Mouse (Mus musculus): Measurements from ENCODE around the gene Plekha7.

The Plekha7 gene

DNA sequence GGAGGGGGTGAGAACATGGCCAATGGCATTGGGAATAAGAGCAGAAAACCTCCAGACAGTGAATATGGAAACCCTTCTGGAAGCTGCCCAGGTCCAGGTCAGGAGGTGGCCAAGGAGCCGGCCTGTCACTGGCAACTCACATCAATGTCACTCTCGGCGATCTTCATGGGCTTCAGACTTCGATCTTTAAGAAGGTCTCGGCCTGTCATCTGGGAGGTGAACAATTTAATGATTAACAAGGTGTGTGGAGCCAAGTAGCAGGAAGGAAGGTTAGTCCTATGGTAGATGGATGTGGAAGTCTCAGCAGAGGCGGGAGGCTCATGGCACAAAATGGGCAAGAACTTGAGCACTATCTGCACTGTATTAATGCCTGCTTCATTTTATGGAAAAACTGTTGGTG lies 163.1 kb downstream of the Plekha7 start:
- in situ Hi-C loops (cut with MboI, MseI), result no loop called here

DNA sequence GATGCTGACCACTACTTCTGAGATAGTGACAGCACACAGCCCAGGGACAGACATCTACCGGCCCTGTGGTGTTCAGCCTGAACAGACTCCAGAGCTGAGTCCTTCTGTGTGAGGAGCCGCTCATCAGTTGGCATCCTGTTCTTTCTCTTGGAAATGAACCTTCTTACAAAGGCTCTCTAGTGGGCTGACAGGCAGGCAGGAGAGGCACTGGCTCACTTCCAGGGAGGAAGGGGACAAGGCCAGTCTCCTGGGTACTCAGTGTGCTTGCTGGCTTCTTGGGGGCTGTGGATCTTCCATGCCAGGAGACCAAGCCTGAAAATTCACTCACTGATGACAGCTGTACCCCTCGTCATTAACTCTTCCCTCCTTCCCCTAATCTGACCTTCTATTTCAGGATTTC lies 170.5 kb downstream of the Plekha7 start:
- in situ Hi-C loops (cut with MboI, MseI), result no loop called here

DNA sequence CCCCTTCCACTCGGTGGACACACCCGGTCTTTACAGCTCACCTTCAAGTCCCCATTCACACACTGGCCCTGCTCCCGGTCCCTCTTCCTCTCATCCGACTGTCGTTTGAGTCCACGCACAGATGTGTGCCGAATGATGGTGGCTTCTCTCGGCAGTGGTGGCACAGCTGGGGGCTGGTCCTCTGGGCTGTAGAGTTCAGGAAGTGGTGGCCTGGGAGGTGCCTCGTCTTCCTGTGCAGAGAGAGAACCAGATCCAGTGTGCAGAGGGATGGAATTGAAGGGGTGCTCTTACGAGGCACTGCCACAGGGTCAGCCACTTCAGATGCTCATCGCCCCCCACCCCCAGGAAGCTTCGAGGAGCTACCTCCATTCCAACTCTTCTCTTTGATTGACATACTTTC lies 171.0 kb downstream of the Plekha7 start:
- in situ Hi-C loops (cut with MboI, MseI), result no loop called here

DNA sequence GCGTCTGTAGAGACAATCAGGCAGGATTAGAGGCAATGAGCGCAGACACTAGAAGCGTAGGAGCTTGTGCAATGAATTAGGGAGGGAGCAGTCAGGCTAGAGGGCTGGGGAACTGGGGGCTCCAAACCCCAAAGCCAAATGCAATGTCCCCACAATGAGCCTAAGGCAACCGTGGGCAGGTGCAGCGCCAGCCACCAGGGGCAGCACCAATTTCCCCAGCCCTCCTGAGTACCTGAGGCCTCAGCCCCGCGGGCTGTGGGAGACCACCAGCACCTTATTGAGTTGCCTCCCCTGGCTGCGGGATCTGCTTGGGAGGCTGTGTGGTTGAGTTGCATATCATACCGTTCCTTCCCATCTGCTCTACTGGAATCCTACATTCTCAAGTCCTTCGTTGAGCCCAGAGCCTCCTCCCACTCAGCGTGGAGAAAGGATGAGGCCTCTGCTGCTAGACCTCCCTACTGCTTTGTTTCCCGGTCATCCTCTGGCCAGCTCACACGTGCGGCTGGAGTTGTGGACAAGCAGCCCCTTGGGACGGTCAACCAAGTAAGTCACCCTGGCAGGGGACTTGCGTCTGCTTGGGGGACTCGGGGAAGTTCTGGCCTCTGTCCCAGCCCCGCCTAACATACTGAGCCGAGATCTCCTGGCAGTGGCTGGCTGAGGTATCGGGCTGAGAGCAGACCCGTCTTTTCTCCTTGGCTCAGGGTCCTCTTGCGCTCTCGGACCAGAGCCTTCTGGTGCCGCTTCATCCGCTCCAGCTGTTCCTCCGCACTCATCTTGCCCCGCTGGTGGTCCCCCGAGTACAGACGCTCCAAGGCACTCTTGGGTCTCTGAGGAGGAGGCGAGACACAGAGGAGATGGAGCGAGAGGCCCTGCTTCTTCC lies 173.5 kb downstream of the Plekha7 start:
- in situ Hi-C loops (cut with MboI, MseI), result no loop called here

DNA sequence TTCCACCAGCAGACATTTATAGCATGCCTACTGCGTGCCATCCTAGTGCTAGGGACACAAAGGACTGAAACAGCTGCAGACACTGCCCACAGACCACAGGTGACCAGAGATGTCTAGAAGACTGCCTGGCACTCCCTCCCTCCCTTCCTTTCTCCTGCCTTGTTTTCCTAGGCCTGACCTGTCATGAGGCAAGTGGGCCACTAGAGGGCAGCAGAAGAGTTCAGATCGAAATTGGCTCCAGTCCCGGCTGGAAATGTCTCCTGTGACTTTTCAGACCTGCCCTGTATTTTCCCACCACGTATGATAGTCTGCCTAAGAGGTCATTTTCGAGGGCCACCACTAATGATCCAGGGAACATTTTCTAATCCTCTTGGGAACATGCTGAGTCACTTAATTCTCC lies 176.1 kb downstream of the Plekha7 start:
- in situ Hi-C loops (cut with MboI, MseI), result no loop called here

DNA sequence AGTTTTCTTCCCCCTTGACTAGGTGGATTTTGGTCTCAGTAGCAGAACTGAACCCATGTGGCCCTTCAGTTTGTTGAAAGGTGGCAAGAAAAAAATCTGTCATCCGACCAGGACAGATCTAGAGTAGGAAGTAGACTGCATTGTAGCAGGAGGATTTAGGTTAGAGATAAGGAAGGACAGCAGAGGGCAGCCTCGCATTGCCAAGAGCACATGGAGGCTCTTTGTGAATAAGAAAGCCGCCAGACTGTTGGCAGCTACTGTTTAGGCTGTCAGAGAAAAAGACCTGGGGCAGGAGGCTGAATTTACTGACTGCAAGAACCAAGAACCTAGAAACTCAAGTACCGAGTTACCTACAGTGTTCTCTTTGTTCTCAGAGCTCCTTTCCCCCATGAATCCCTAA lies 176.8 kb downstream of the Plekha7 start:
- in situ Hi-C loops (cut with MboI, MseI), result no loop called here

DNA sequence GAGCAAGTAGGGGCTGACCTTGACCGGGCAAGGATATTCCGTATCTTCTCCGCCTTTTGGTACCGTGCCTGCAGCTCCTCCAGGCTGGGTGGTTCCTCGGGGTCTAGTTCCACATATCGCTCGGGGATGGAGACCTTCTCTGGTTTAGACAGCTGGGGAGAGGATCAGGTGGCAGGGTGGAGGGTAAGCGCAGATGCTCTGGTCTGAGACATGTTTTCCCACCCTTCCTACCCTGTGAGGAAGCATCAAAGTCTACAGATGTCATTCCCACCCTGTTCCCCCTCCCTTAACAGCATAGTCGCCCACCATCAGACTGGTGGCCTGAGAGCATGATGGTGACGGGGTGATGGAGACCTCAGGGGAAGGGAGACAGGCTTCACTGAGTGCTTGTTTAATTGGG lies 178.8 kb downstream of the Plekha7 start:
- in situ Hi-C loops (cut with MboI, MseI), result no loop called here

DNA sequence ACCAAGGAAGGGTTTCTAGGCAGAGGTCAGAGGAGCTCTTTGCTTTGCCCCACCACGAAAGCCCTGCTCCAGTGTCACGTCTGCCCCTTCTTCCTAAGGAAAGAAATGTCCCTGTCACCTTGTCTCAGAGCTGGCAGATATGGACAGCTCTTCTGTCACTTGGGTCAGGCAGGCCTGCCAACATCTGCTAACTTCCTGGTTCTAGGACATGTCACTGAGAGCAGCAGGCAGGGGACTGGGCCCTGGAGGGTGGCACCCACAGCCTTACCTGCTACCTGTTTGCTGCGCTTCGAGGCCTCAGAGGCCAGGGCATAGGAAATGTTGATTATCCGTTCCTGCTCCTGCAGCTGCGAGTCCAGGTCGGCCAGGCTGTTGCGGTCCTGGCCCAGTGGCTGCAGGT lies 179.9 kb downstream of the Plekha7 start:
- in situ Hi-C loops (cut with MboI, MseI), result no loop called here

DNA sequence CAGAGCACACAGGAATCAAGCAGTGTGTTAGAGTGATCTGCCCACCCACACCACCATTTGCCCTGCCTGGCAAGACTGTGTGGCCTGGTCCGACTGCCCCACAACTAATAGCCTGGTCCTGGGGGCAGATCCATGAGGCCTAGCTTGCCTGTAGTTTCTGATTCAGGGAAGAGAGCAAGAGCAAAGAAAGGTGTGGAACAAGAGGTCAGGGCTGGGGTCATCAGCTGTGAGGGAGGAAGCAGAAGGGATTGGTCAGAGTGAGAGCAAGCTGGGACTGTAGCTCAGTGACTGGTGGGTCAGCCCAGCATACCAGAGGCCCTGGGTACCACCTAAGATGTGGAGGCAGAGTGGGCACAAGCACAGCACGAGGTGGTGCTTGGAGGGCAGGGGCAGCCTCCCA lies 181.1 kb downstream of the Plekha7 start:
- in situ Hi-C loops (cut with MboI, MseI), result no loop called here

DNA sequence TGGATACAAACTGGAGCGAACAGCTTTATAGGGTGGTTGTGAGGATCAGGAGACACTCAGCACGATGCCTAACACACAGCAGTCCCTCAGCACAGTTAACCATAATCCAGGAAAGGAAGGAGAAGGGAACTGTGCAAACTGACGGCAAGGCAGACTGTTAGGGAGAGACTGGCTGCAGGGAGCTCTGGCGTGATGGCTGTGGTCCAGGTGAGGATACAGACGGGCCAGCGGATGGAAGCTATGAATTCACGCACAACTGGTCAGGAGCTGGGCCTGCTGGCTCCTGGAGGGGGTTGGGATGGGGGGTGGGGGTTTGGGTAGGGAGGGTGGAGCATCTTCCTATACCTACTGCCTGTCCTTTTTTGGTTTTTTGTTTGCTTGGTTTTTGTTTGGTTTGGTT lies 182.5 kb downstream of the Plekha7 start:
- in situ Hi-C loops (cut with MboI, MseI), result no loop called here

DNA sequence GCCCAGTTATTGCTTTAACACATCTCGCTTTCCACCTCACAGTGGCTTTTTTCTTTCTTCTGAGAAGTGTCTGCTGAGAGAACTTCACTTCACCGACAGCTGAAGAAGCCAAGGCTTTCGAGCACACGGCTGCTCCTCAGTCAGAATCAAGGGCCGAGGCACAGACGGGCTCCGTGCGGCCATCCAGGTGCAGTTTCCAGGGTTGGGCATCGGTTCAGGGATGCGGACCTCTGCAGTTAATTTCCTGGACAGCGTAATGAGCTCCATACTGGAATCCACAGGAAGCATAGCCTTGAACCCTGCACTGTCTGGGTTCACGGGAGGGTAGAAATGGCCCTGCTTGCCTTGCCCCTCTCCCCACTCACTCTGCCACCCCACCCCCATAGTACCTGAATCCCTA lies 184.1 kb downstream of the Plekha7 start:
- in situ Hi-C loops (cut with MboI, MseI), result no loop called here

DNA sequence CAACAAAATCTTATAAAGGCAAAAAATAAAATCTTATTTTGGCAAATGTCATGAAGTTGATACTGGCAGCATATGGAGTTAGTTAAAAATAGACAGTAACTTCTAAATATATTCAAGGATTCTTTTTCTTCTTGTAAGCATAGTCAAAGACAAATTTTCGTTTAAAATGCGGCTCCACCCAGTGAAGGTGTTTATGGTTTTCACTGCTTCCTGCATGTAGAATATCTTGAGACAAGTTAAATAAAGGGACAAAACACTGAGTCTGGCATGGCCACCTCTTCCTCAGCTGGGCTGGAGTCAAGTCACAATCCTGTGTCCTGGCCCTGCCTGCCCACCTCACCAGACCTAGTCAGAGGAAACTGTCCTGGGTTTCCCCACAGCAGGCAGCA lies 184.6 kb downstream of the Plekha7 start:
- in situ Hi-C loops (cut with MboI, MseI), result no loop called here

DNA sequence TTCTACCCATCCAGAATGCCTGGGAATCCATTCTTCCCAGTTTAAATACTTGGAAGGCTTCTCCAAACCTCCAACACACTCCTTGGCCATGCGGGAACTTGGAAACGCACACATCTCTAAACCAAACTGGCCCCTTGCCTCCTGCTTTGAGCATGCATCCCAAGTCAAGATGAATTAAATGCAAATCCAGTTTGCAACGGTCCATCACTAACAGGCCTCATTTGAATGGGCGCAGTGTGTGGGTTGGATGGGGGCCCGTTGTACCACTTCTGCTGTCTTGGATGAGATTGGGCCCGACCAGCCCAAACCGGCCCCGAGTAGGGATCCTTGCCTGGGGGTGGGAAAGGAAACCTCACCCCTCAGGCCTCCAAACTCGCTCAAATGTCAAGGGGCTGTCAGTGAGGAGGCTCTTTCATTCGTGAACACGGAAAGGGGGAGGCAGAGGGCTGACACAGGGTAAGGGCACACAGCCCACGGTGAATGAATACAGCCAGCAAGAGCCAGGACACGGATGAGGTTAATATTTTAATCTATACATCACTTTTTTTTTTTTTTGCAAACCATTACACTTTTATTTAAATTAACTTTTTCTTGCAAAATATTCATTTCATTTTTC lies 185.1 kb downstream of the Plekha7 start:
- in situ Hi-C loops (cut with MboI, MseI), result no loop called here

DNA sequence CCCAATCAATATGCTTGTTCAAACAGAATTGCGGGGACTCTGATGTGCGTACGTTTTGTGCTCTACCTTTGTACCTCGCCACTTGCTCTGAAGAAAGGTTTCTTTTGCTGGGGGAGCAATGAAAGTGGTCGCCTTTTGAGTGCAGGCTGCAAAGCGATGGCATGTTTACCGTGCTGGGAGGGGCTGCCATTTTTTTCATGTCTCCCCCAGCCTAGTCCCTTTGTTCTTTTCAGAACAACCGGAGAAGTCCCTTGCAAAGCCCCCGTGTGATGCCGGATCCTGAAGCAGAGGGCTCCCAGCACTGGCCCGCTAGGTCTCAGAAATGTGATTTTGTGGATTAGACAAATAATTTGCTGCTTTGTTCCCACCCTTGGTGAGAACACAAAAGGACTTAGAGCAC lies 187.0 kb downstream of the Plekha7 start:
- in situ Hi-C loops (cut with MboI, MseI), result no loop called here

DNA sequence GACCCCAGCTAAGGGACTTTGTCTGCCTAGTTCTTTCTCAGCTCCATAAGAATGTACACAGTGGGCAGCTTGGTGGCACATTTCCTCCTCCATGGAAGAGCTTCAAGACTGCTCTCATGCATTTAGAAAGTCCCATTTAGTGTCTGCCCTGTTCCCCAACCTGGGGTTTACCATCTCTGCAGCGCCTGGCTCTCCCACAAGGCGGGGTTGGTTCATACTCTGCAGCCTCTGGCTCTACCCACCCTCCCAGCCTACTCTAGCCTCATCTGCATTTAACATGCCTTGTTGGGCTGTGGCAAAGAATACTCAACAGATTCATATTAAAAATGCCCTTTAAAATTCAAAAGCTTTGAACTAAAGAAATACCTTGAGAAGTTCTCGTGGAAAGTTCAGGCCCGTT lies 187.4 kb downstream of the Plekha7 start:
- in situ Hi-C loops (cut with MboI, MseI), result no loop called here

DNA sequence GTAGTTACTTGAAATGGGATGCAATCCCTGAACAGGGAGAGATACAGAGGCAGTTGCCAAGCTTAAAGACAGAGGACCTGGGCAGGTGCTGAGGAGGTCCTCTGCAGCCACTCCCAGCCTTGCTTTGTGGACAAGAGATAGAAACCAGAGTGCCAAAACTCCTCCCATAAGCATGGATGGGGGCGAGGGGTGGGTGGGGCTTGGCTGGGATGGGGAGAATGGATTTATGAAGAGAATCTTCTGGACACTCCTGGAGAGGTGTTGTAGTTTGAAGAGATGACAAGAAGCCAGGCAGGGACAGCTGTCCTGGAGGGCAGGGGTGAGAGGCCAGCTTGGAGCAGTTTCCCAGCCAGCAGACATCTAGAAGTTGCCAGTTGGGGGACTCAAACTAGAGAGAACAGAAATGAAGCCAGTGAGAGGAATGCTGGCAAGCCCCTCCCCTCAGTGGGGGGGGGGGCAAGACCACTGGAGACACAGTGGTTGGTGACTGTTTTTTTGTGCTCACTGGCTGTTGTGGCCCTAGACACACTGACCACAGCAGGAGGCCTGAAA lies 188.8 kb downstream of the Plekha7 start:
- in situ Hi-C loops (cut with MboI, MseI), result no loop called here

DNA sequence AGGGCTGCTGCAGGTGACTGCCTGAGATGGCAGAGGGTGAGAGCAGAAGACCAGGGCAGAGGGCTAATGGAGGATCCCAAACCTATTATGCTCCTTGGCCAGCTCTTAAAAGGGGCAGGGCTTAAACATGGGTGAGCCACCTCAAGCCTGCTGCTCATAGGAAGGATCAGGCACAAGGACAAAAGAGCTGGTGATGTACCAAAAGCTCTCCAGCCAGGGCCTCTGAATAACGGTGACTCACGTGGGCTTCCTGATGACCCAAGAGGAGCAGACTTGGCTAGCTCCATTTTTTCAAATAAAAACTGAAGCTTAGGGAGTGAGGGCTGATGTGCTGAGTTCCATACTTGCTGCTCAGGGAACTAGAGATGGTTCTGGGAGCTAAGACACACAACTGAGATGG lies 192.2 kb downstream of the Plekha7 start:
- in situ Hi-C loops (cut with MboI, MseI), result no loop called here

DNA sequence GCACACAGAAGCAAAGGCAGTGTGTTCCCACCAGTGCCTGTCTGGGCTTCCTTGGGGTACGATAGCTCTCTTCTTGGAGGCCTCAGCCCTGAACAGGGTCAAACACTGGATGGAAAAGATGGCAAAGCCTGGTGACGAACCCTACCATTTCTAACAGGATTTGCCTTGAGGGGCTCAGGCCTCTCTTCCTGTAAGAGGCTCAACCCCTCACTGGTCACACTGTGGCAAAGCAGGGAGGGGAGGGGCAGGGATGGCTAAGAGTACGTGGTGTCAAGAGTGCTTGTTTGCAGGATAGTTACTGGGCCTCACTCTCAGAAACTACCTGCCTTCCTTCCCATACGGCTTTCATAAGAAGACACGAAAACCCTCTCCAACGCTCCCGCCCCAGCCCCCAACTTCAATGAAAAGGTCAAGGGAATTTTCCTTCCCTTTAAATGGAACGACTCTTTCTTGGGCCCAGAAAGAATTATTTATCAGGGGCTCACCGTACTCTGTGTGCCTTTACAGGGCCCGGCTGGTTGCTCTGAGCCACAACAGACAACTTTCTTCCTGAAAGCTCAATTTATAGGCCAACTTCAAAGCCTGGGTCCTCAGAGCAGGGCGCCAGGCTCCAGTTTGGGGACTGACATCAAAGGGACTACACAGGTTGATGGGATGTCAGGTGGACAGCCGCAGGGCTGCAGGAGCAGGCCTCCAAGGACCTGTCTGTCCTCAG lies 192.8 kb downstream of the Plekha7 start:
- in situ Hi-C loops (cut with MboI, MseI), result no loop called here

DNA sequence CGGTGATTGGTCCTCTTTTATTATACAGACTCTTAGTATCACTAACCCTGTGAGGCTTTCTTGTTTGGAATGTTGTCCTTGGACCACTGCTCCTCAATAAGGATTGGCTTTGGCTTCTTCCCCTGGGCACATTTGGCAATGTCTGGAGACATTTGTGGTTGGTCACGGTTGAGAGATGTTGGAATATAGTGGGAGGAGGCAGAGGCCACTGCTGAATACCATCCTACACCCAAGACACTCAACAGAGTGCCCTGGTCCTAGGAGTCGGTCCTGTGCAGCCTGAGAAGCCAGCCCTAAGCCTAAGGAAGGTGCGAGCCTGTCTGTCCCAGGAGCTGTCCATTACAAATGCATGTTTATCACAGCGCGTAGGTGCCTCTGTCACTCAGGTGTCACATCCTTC lies 196.6 kb downstream of the Plekha7 start:
- in situ Hi-C loops (cut with MboI, MseI), result no loop called here

DNA sequence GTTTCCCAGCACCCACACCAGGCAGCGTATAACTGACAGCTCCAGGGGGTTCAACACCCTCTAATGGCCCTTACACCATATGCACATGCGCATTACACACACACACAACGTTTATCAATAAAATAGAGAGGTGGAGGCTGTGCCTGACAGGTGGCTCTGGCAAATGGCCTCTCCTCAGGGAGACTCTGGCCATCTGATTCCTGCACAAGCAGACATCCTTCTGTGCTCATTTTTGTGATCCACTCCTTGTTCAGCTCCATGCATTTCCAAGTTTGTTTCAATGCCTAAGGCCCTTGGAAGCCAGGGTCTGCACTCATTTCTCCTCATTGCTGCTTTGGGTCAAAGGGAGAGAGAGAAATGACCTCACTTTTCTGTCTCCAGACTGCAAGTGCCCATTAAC lies 197.5 kb downstream of the Plekha7 start:
- in situ Hi-C loops (cut with MboI, MseI), result no loop called here

DNA sequence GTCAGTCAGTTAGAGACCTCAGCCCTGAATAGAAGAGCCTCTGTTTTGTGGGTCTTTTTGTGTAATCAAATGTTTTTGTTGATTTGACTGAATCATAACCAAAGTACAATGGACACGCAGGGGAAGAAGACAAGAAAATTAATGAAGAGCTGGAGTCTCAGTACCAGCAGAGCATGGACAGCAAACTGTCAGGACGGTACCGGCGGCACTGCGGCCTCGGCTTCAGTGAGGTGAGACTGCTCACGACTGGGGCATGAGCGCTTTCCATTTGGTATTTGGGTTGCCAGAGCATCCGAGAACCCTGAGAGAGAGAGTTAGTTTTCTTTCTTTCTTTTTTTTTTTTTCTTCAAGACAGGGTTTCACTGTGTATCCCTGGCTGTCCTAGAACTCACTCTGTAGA lies 205.1 kb downstream of the Plekha7 start:
- in situ Hi-C loops (cut with MboI, MseI), result no loop called here

DNA sequence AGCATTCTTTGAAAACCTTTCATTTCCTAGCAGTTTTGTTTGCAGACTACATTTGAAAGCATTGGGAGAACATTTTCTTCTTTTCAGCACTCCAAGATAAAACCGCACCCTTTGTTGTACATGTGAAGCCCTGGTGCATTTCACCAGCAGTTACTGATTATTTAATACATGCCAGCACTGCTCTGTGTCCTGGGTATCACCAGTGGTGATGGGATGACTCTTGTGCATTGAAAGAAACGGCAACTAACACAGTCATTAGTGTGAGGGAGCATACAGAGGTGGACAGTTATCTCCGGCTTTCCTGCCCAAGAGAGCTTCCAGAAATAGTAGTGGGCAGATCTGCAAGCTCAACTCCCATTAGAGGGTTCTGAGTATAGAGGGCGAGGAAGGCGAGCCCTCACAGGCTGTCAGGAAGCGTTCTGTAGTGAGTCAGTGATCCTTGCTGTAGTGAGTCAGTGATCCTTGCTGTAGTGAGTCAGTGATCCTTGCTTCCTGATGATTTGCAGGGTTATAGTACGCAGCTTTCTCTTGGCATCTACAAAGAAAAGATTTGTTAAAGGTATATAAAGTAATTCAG lies 208.1 kb downstream of the Plekha7 start:
- in situ Hi-C loops (cut with MboI, MseI), result no loop called here
